Mouse (Mus musculus) forebrain, embryonic 16.5 days (tissue): ENCODE measurements at regions not wholly inside any gene's neighbourhood (a gene's known extent, or its start where the extent isn't known, plus 50 kb on each side); places are given as distances from the start of the nearest gene placed in this dataset.

Source experiments
- ATAC-seq: fragments of 200-750 bp; cut with Nextera tagmentation; 2 replicates; pipeline ENCODE4 v1.8.0; 2017; ENCODE audit warnings: mild to moderate bottlenecking, moderate library complexity
- H3K27ac ChIP-seq: fragments of 300-500 bp; sonication (generic); 2 replicates; pipeline ENCODE4 v1.5.1; 2014; ENCODE audit warnings: low read length, control low read depth
- H3K27me3 ChIP-seq: fragments of 300-500 bp; sonication (generic); replicated peaks from 2 replicates; pipeline ENCODE4 v1.6.1; 2014; ENCODE audit warnings: low read length; ENCODE audit not compliant: control insufficient read depth, insufficient read depth
- H3K36me3 ChIP-seq: fragments of 300-500 bp; sonication (generic); 2 replicates; pipeline ENCODE4 v1.6.1; 2014; ENCODE audit not compliant: control insufficient read depth, insufficient read depth
- H3K4me1 ChIP-seq: fragments of 300-500 bp; sonication (generic); replicated peaks from 2 replicates; pipeline ENCODE4 v1.6.1; 2014; ENCODE audit warnings: low read length; ENCODE audit not compliant: control insufficient read depth, insufficient read depth
- H3K4me2 ChIP-seq: fragments of 300-500 bp; sonication (generic); 2 replicates; pipeline ENCODE4 v1.6.1; 2014; ENCODE audit warnings: mild to moderate bottlenecking, low read length, control low read depth
- H3K4me3 ChIP-seq: fragments of 300-500 bp; sonication (generic); replicated peaks from 2 replicates; pipeline ENCODE4 v1.5.1; 2014; ENCODE audit warnings: mild to moderate bottlenecking, low read length, control low read depth
- H3K9ac ChIP-seq: fragments of 300-500 bp; sonication (generic); replicated peaks from 2 replicates; pipeline ENCODE4 v1.6.1; 2014; ENCODE audit warnings: low read depth, low read length, control low read depth
- H3K9me3 ChIP-seq: fragments of 300-500 bp; sonication (generic); 2 replicates; pipeline ENCODE4 v1.6.1; 2016; ENCODE audit warnings: low read length; ENCODE audit not compliant: control insufficient read depth
- WGBS: fragments of 180-500 bp; shearing (Covaris S2); extraction: QIAGEN DNeasy Blood & Tissue Kit; methylation state at CpG from one replicate; pipeline ENCODE4 v1.1.7; 2014; 5-methylcytosine and 5-hydroxymethylcytosine counted together

DNA sequence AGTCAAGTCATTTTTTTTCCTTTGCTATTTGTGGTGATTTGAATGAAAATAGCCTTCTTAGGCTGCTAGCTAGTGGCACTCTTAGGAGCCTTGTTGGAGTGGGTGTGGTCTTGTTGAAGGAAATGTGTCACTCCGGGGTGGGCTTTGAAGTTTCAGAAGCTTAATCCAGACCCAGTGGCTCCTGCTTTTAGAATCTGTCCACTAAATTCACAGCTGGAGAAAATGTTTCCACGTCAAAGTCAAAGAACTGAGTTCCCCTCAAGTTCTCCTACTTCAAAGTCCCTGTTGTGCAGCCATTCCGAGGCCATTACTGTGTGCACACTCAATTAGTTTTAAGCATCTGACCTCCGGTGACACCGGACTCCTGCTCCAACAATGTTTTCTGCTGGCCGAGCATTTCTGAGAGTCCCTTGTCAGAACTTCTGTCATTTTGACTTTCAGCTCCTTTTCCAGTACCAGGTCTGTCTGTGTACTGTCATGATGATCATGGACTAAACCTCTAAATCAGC is 61.2 kb upstream of the Krtap11-1 start:
- ATAC-seq: no peak
- H3K4me2 ChIP-seq: no peak overlapping the region
- WGBS: 41% methylated on average over 6 of the region's 6 CpGs

DNA sequence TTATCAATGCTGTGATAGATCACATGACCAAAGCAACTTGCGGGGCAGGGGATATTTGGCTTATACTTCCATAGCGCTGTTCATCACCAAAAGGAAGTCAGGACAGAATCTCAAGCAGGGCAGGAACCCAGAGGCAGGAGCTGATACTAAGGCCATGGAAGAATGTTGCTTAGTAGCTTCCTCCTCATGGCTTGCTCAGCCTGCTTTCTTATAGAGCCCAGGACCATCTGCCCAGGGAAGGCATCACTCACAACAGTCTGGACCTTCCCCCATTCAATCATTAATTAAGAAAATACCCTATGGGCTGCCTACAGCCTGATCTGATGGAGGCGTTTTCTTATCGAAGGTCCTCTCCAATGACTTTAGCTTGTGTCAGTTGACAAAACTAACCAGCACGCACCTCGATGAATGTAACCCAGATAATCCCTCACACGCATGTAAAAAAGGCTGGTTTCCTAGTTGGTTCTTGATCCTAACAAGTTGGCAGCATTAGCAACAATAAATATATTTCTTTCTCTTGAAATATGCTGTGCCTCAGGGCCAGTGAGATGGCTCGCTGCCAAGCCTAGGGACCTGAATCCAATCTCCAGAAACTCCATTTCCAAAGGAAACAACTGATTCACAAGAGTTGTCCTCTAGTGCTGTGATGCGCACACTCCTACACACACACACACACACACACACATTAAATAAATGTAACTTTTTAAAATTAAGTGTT is 60.6 kb upstream of the Krtap11-1 start:
- no peak for ATAC-seq
- WGBS: 93% methylated on average over 9 of the region's 9 CpGs

More for the DNA sequence above, 61.2 kb upstream of the Krtap11-1 start:
- no peak overlapping the region for H3K9ac ChIP-seq
- no peaks in the 10 kb centered on the region for H3K9me3 ChIP-seq
- H3K27me3 ChIP-seq: no peaks in the 10 kb centered on the region
- H3K36me3 ChIP-seq: no peaks in the 10 kb centered on the region
- H3K4me3 ChIP-seq: no peak overlapping the region
- no peaks in the 10 kb centered on the region for H3K4me1 ChIP-seq
- H3K27ac ChIP-seq: no peak overlapping the region

DNA sequence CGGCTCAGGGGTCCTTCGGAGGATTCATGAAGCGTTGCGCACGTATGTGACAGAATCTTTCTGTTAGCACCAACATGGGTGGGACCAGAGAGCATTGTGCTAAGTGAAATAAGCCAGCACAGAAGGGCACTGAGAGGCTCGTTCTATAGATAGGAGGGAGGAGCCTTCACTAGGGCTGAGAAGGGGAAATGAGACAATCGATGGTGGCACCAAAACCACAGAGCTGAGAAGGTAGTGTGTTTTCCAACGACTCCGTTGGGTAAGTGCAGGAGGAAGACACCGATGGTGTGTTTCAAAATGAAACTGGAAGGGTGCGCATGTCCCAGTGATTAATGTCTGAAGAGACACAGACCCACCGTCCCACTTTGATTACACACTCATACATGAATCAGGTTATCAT is 54.7 kb upstream of the Krtap11-1 start:
- H3K36me3 ChIP-seq: no peaks in the 10 kb centered on the region
- H3K4me3 ChIP-seq: no peak overlapping the region
- H3K27ac ChIP-seq: no peak overlapping the region
- no peak overlapping the region for H3K9ac ChIP-seq
- no peak overlapping the region for H3K4me2 ChIP-seq
- H3K4me1 ChIP-seq: no peaks in the 10 kb centered on the region
- no peaks in the 10 kb centered on the region for H3K9me3 ChIP-seq
- no peak for ATAC-seq
- 96% methylated on average over 12 of the region's 12 CpGs for WGBS
- no peaks in the 10 kb centered on the region for H3K27me3 ChIP-seq

More for the DNA sequence above, 60.6 kb upstream of the Krtap11-1 start:
- Histone ChIP-seq H3K9ac (no peak overlapping the region), H3K4me1 (no peaks in the 10 kb centered on the region), H3K36me3 (no peaks in the 10 kb centered on the region), H3K4me3 (no peak overlapping the region), H3K9me3 (no peaks in the 10 kb centered on the region), H3K27ac (no peak overlapping the region), H3K27me3 (no peaks in the 10 kb centered on the region), H3K4me2 (no peak overlapping the region)

DNA sequence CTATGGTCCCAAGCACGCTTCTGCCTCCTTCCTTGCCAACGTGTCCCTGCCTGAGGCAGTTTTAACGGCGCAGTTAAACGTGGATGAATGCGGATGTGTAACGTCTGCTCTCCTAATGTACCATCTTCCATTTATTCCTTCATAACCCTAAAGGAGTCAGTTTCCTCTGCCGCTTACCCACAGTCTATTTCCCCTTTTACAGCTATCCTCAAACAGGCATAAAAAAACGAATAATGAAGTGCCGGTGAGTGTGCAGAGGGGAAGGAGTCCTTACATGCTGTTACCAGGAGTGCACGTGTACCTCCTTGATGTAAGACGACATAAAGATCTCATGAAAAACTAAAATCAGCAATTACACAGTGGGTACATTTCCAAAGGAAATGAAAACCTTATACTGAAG is 54.3 kb upstream of the Krtap11-1 start:
- no peak for ATAC-seq
- H3K36me3 ChIP-seq: no peaks in the 10 kb centered on the region
- no peaks in the 10 kb centered on the region for H3K27me3 ChIP-seq
- H3K4me3 ChIP-seq: no peak overlapping the region
- H3K4me1 ChIP-seq: no peaks in the 10 kb centered on the region
- H3K27ac ChIP-seq: no peak overlapping the region
- H3K9ac ChIP-seq: no peak overlapping the region
- H3K4me2 ChIP-seq: no peak overlapping the region
- no peaks in the 10 kb centered on the region for H3K9me3 ChIP-seq
- 91% methylated on average over 12 of the region's 12 CpGs for WGBS
